Mouse (Mus musculus) hindbrain, embryonic 16.5 days (tissue): ENCODE data around the gene Slc5a9. TPM values are rescaled to one million over a fixed set of nuclear protein-coding genes. Genes with fewer than 3 reads are reported as not detected.

Source experiments
- ATAC-seq: fragments of 200-750 bp; cut with Nextera tagmentation; 2 replicates; pipeline ENCODE4 v1.8.0; 2017; ENCODE audit warnings: moderate TSS enrichment, moderate library complexity
- H3K27ac ChIP-seq: fragments of 300-500 bp; sonication (generic); 2 replicates; pipeline ENCODE4 v1.5.1; 2014; ENCODE audit warnings: low read depth, mild to moderate bottlenecking, control low read depth, low read length, moderate library complexity
- H3K27me3 ChIP-seq: fragments of 300-500 bp; sonication (generic); replicated peaks from 2 replicates; pipeline ENCODE4 v1.6.1; 2014; ENCODE audit warnings: low read length; ENCODE audit not compliant: control insufficient read depth, insufficient read depth
- H3K36me3 ChIP-seq: fragments of 300-500 bp; sonication (generic); 2 replicates; pipeline ENCODE4 v1.6.1; 2014; ENCODE audit warnings: mild to moderate bottlenecking, low read length, moderate library complexity, mixed read lengths; ENCODE audit not compliant: control insufficient read depth, insufficient read depth
- H3K4me1 ChIP-seq: fragments of 300-500 bp; sonication (generic); 2 replicates; pipeline ENCODE4 v1.6.1; 2014; ENCODE audit warnings: low read depth, low read length; ENCODE audit not compliant: control insufficient read depth, insufficient read depth
- H3K4me2 ChIP-seq: fragments of 300-500 bp; sonication (generic); 2 replicates; pipeline ENCODE4 v1.6.1; 2014; ENCODE audit warnings: mild to moderate bottlenecking, low read length, control low read depth, moderate library complexity
- H3K4me3 ChIP-seq: fragments of 300-500 bp; sonication (generic); 2 replicates; pipeline ENCODE4 v1.5.1; 2014; ENCODE audit warnings: mild to moderate bottlenecking, low read length, control low read depth, moderate library complexity
- H3K9ac ChIP-seq: fragments of 300-500 bp; sonication (generic); 2 replicates; pipeline ENCODE4 v1.6.1; 2014; ENCODE audit warnings: low read depth, mild to moderate bottlenecking, control low read depth, low read length, moderate library complexity
- H3K9me3 ChIP-seq: fragments of 300-500 bp; sonication (generic); 2 replicates; pipeline ENCODE4 v1.6.1; 2014; ENCODE audit warnings: mild to moderate bottlenecking, low read length, moderate library complexity; ENCODE audit not compliant: control insufficient read depth
- WGBS: fragments of 180-500 bp; shearing (Covaris S2); extraction: QIAGEN DNeasy Blood & Tissue Kit; methylation state at CpG from one replicate; pipeline ENCODE4 v1.1.7; 2014; 5-methylcytosine and 5-hydroxymethylcytosine counted together
- polyA plus RNA-seq: library from polyadenylated mRNA; unstranded; fragments of >200 nt; fragmentation: Nextera tagmentation; extraction: Ambion mirVana; gene quantifications from 2 replicates; pipeline ENCODE4 v1.2.1, GENCODE M21; 2015

The Slc5a9 gene
- polyA plus RNA-seq, 1 experiment from 2014 or later: not detected

DNA sequence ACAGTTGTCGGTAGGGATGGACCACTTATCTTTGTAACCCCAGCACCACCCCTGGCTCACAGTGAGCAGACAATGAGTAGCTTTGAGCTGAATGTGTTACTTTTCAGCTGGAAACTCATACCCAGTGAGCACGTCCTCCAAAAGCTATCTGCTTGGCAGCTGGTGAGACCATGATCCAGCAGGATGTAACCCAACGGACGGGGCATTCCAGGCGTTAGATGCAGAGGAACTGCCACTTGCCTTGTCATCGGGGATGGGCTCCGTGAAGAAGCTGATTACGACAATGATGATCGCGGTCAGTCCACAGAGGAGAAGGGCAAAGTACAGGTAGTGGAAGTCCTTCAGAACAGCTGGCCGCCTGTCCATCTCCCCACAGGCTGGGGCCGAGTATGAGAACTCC, 19.2 kb downstream of the Slc5a9 start:
- no peak overlapping the region for H3K4me2 ChIP-seq
- H3K36me3 ChIP-seq: no peaks in the 10 kb centered on the region
- H3K9ac ChIP-seq: no peak overlapping the region
- ATAC-seq: no peak
- WGBS: 90% methylated on average over 12 of the region's 12 CpGs
- no peaks in the 10 kb centered on the region for H3K27me3 ChIP-seq
- peaks cover 3% of the 10 kb centered on the region; the same call in 1 of the 2 replicates for H3K4me1 ChIP-seq
- no peaks in the 10 kb centered on the region for H3K9me3 ChIP-seq
- H3K27ac ChIP-seq: no peak overlapping the region
- no peak overlapping the region for H3K4me3 ChIP-seq

DNA sequence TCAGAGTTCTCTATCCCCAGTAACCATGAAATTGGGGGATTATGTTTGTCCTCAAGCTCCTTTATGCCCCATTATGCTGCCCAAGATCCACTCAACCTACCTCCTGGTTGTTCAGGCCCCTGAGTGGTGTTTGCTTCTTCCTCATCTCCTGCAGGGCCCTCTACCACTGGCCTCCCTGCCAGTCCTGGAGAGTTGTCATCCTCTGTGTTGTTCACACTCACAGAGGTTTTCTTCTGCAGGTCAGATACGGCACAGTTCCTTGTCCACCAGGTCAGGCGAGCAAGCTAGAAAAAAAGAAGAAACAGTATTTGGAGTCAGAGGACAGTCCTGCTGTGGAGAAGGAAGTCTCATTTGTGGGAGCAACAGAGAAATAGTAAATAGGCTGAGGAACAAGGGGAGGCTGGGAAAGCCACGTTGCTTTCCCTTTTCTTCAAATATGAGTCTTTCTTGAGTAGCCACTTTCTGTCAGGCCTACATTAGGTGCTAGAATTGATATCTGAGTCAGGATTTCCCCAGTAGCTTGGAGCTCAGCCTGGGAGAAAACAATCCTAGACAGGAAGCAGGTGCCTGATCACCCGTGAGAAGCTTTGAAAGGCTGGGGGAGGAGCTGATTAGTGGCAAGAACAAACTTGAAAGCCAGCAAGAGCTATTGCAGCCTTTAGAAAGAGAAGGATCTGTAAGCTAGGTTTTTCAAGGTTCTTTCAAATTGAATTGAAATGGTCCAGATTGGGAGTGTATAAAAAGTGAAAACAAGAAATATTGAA, 22.4 kb downstream of the Slc5a9 start:
- 45% methylated on average over 4 of the region's 4 CpGs for WGBS

DNA sequence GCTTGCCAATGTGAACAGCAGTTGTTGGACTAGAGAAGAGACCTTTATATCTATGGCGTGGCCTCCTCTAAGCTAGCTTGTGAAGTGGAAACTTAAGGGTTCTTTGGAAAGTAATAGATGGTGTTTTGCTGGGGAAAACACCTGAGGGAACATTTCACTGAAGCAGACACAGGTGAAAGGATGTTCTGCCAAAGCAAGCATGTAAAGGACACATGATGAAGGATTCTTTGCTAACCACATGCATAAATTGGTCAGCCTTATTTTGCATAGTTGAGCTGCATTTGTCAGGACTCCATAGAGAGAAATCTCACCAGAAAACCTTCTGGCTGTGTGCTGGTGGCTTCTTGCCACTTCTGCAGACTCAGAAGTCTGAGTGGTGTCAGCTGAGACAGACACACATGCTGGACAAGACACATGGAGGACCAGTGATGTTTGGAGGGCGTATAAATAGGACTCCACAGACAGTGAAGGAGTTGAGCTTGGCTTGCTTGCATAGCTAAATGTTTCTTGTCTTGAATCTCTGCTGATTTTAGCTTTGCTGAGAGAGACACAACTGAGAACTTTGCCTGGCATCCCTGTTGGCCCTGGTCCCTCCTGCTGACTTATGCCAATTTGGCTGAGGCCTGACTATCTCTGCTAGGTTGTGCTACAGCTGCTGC, 34.8 kb downstream of the Slc5a9 start:
- 86% methylated on average over 2 of the region's 2 CpGs for WGBS
- H3K27me3 ChIP-seq: no peaks in the 10 kb centered on the region
- ATAC-seq: no peak
- no peak overlapping the region for H3K9ac ChIP-seq
- H3K4me3 ChIP-seq: no peak overlapping the region
- no peak overlapping the region for H3K4me2 ChIP-seq
- H3K36me3 ChIP-seq: no peaks in the 10 kb centered on the region
- H3K4me1 ChIP-seq: no peaks in the 10 kb centered on the region
- H3K27ac ChIP-seq: no peak overlapping the region
- no peaks in the 10 kb centered on the region for H3K9me3 ChIP-seq

More for the DNA sequence above, 22.4 kb downstream of the Slc5a9 start:
- no peak overlapping the region for H3K9ac ChIP-seq
- H3K27me3 ChIP-seq: no peaks in the 10 kb centered on the region
- H3K27ac ChIP-seq: no peak overlapping the region
- H3K4me2 ChIP-seq: no peak overlapping the region
- H3K4me3 ChIP-seq: no peak overlapping the region
- H3K4me1 ChIP-seq: no peaks in the 10 kb centered on the region
- no peak for ATAC-seq
- no peaks in the 10 kb centered on the region for H3K9me3 ChIP-seq
- H3K36me3 ChIP-seq: no peaks in the 10 kb centered on the region

DNA sequence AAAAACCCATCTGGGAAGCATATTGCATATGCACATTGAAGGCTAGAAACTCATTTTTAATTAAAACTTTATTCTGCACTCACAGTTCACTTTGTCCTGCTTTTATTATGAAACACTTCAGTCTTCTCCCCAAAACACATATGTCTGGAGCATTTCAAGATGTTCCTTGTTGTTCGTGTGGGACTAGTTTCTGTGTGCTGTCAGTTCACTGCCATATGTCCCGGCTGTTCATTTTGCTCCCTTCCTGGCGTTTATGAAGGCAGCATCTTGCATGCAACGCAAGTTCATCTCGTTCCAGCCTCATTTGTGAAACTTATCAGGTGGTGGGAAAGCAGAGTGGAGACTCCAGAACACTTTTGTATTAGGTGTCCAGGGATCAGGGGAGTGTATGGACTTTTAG, 36.0 kb downstream of the Slc5a9 start:
- H3K27me3 ChIP-seq: no peaks in the 10 kb centered on the region
- H3K4me2 ChIP-seq: no peak overlapping the region
- H3K9me3 ChIP-seq: no peaks in the 10 kb centered on the region
- no peak for ATAC-seq
- H3K4me3 ChIP-seq: no peak overlapping the region
- no peaks in the 10 kb centered on the region for H3K4me1 ChIP-seq
- H3K27ac ChIP-seq: no peak overlapping the region
- no peaks in the 10 kb centered on the region for H3K36me3 ChIP-seq
- H3K9ac ChIP-seq: no peak overlapping the region
- 86% methylated on average over 5 of the region's 5 CpGs for WGBS

DNA sequence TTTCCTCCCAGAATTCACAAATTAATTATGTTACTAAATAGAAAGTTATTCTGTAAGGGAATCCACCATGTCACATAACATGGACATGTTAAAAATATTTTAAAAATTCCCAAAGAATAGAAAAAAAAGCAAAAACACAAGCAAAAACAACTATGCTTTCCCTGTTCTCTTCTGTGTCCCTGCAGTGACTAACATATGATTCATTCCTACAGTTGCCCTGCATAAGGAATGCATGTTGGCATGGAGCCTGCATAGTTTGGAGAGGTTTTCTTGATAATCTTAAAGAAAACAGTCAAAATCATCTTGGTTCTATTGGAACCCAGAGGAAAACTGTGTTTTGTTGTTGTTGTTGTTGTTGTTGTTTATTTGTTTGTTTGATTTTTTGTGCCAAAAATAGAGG, 50.1 kb downstream of the Slc5a9 start:
- Histone ChIP-seq H3K27ac (no peak overlapping the region), H3K36me3 (no peaks in the 10 kb centered on the region), H3K4me2 (no peak overlapping the region), H3K4me1 (no peaks in the 10 kb centered on the region), H3K27me3 (no peaks in the 10 kb centered on the region), H3K9ac (no peak overlapping the region), H3K9me3 (no peaks in the 10 kb centered on the region), H3K4me3 (no peak overlapping the region)
- no peak for ATAC-seq

DNA sequence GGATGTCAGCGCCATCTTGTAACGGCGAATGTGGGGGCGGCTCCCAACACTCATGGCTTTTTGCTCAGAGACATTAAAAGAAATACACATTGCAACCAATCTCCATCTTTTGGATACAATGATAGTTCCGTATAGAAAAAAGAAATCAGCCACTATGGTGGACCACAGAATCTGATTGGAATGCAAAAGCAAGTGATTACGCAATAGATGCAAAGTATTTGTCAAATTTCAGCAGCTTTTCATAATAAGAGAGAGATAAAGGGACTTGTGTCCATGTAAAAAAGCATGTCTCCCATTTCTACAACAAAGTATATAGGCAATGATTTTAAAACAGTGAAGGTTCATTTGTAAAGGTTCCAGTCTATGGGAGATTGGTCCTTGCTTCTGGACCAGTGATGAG, 63.8 kb downstream of the Slc5a9 start:
- ATAC-seq: no peak
- Histone ChIP-seq H3K9me3 (no peaks in the 10 kb centered on the region), H3K27ac (no peak overlapping the region), H3K4me2 (no peak overlapping the region), H3K36me3 (no peaks in the 10 kb centered on the region), H3K27me3 (no peaks in the 10 kb centered on the region), H3K4me1 (no peaks in the 10 kb centered on the region), H3K9ac (no peak overlapping the region), H3K4me3 (no peak overlapping the region)
- WGBS: 94% methylated on average over 6 of the region's 6 CpGs

Other genes with a start within 250 kb of the Slc5a9 start
- gene Spata6, start 182.9 kb downstream of the Slc5a9 start, polyA plus RNA-seq: 16.1 and 16.8 TPM in 2 replicates
- gene Skint8, start 16.5 kb upstream of the Slc5a9 start, polyA plus RNA-seq: not detected in 2 replicates
- gene Skint7, start 70.0 kb upstream of the Slc5a9 start, polyA plus RNA-seq: not detected in 2 replicates
- gene Skint1, start 103.4 kb upstream of the Slc5a9 start, polyA plus RNA-seq: not detected in 2 replicates
- not detected in 2 replicates for gene Skint4, start 169.1 kb upstream of the Slc5a9 start, polyA plus RNA-seq